Mouse (Mus musculus) lung, postnatal 0 days (tissue): ENCODE data around the gene Gm9821.

ENCODE experiments used
- CTCF ChIP-seq: IDR thresholded peaks from 2 replicates; pipeline ENCODE4 v1.5.1; 2016; ENCODE audit warnings: antibody characterized with exemption, mild to moderate bottlenecking
- EP300 ChIP-seq: IDR thresholded peaks from 2 replicates; pipeline ENCODE4 v1.6.1; 2016; ENCODE audit warnings: antibody characterized with exemption, mild to moderate bottlenecking, control low read depth

GRCm38 (mm10) chr2:91925442-91925841, 20.1 kb upstream of the Gm9821 start:
- no peak for TF ChIP-seq CTCF
- no peak for TF ChIP-seq EP300
